Comparison of ENCODE assay signal across 8 mouse cellular contexts in the genomic region with DNA sequence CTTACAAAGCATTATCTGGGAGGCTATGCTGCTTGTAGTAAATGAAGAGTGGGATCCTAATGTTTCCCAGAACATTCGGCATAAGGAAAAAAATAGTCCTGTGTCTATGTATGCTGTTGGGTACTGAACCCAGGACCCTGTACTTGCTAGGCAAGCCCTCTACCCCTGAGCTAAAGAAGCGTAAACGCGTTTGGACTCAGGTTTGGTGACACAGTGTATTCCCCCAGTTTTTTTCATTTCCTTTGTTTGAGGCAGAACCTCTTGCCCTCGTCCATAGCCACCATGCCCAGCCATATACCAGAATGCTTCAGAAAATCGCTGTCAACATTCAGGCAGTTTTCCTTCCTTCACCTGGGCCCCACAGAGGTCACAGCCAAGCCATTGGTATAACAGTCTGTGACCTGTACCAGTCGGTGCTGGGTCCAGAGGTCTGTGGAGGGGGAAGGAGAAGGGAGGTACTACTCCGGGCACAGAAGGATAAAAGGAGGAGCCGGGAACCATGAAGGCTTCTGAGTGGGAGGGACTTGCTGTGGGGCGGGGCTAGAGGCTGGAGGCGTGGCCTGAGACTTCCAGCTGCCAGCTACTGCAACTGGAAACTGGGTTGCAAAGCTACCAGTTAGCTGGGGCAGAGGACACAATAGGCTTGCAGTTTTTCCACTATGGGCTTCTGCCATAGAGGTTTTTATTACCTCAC. TPM values are rescaled to one million over a fixed set of nuclear protein-coding genes. Genes with fewer than 3 reads are reported as not detected.
DNase-seq lines count a peak whose midpoint lies in the region; TF ChIP-seq lines count a peak whose summit lies in the region.
"Had no signal": no experiment of that assay in that cellular context is flagged by ENCODE, and none has a peak within 500 bp of the region (broad histone marks: within the 10 kb centered on the region; RNA-seq: fewer than 3 reads in every experiment).

No protein-coding gene starts in this region.

- no peak overlapping the region for H3K27ac ChIP-seq in thymus, adult 2 months (ENCODE audit: control insufficient read depth, insufficient read depth, low read length)
- H3K27ac ChIP-seq: heart, embryonic 15.5 days had no signal

- WGBS in thymus, adult 2 months: 58% methylated on average over 11 of the region's 11 CpGs

- peak; percentile 16 for DNase-seq in thymus, adult 2 months
- no peak for DNase-seq in thymus, adult 18-20 months
- DNase-seq in c-Kit-positive CD71-positive TER-119-positive erythroid progenitor cells, embryonic 14.5 days (ENCODE audit: low spot score): peak; percentile 47
- peak; percentile 76 to 85 for DNase-seq in kidney, postnatal 36 days
- peak; percentile 76 for DNase-seq in testis, postnatal 10 days (ENCODE audit: low spot score)
- no peak for DNase-seq in frontal cortex, postnatal 36 days (ENCODE audit: low spot score in 2 of 2)
- no peak for DNase-seq in urinary bladder, postnatal 25 days (ENCODE audit: low spot score)

- no peaks in the 10 kb centered on the region for H3K4me1 ChIP-seq in thymus, adult 2 months (replicated peaks; ENCODE audit: control insufficient read depth, insufficient read depth, low read length)

- no peak for TF ChIP-seq CTCF in thymus, adult 2 months (IDR thresholded peaks at IDR 0.05; ENCODE audit: borderline replicate concordance, control insufficient read depth, extremely low read depth, insufficient read depth, low read length, poor library complexity)

- no peak for TF ChIP-seq POLR2A in thymus, adult 2 months (IDR thresholded peaks at IDR 0.05; ENCODE audit: control insufficient read depth, extremely low read depth, insufficient read depth, low read length, poor library complexity)

- no peaks in the 10 kb centered on the region for H3K27me3 ChIP-seq in thymus, adult 2 months (ENCODE audit: control insufficient read depth, insufficient read depth, low read length)
- H3K27me3 ChIP-seq: heart, embryonic 15.5 days had no signal

- no peaks in the 10 kb centered on the region for H3K36me3 ChIP-seq in thymus, adult 2 months (ENCODE audit: control insufficient read depth, insufficient read depth, low read length)
- H3K36me3 ChIP-seq: heart, embryonic 15.5 days had no signal

- H3K4me3 ChIP-seq in thymus, adult 2 months (ENCODE audit: control insufficient read depth, insufficient read depth, low read length): no peak overlapping the region
- H3K4me3 ChIP-seq: heart, embryonic 15.5 days had no signal

RNA-seq across cellular contexts. Expression of gene Lctl, which starts 3.8 kb away (rescaled TPM):
- 1.4 and 2.7 TPM in 2 replicates for polyA plus RNA-seq in thymus, adult 2 months (2012; rRNA removed)

RNA-seq across cellular contexts. Expression of gene Zwilch, which starts 52.2 kb away (rescaled TPM):
- 8.1 and 8.3 TPM in 2 replicates for polyA plus RNA-seq in thymus, adult 2 months (2012; rRNA removed)

RNA-seq across cellular contexts. Expression of gene Rpl4, which starts 52.4 kb away (rescaled TPM):
- 518 and 600 TPM in 2 replicates for polyA plus RNA-seq in thymus, adult 2 months (2012; rRNA removed)

RNA-seq across cellular contexts. Expression of gene Snapc5, which starts 58.3 kb away (rescaled TPM):
- polyA plus RNA-seq in thymus, adult 2 months (2012; rRNA removed): 9.2 and 9.6 TPM in 2 replicates

Comparison
In these comparisons a context has a peak if more than half of its experiments do, and no peak if none do; other contexts are left out.
1. DNase-seq: peak in thymus, adult 2 months (single experiment), c-Kit-positive CD71-positive TER-119-positive erythroid progenitor cells, embryonic 14.5 days (single experiment), kidney, postnatal 36 days (2 of 2) and testis, postnatal 10 days (single experiment); none in thymus, adult 18-20 months (0 of 2), frontal cortex, postnatal 36 days (0 of 2) and urinary bladder, postnatal 25 days (single experiment).